Mouse (Mus musculus) right cerebral cortex, adult 2 months (tissue): ENCODE results near the gene Olfr112.
"Not testable (repeated sequence)": the region's sequence is repeated elsewhere in the genome, so short reads cannot be mapped to it uniquely, and the experiment has no call there.

ENCODE experiments used
- DNase-seq, 2 experiments: peaks; one replicate each; pipeline ENCODE4 v3.0.0; 2021 to 2022; ENCODE audit warnings: low spot score in 2 of 2

The Olfr112 gene

DNA sequence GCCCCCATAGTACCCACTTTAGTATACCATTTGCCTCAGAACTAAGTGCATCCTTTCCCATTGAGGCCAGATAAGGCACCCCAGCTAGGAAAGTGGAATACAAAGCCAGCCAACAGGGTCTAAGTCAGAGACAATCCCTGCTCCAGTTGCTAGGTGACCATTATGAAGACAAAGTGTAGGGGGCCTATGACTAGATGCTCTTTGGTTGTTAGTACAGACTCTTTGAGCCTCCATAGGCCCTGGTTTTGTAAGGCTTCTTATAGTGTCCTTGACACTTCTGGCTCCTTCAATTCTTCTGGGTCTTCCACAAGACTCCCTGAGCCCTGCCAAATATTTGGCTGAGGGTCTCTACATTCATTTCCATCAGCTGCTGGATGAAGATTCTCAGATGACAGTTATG lies at the start of gene Olfr112:
Gene Olfr112, minus strand, starts transcription at position 101 of the 400 bp plus-strand sequence.
- no peak for DNase-seq

DNA sequence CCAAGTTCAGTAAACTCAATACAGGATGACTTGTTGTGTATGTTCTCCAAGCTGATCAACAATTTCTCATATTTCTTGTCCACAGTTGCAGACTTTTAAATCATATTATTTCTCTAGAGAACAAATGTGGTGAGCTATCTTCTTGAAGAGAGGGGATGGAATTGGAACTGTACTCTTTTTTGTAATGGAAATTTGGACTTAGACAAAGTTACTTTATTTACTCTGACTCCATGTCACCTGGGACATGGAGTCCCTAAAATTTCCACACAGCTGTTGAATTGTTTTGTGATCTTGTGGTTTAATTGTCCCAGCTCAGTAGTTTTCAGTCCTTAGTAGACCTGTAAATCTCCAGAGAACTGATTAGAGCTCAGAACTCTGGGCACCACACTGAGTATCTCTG lies 23.4 kb upstream of the Olfr112 start, which contains the start of gene Olfr114:
Gene Olfr114, minus strand, starts transcription at position 101 of the 400 bp plus-strand sequence.
- DNase-seq: no peak

DNA sequence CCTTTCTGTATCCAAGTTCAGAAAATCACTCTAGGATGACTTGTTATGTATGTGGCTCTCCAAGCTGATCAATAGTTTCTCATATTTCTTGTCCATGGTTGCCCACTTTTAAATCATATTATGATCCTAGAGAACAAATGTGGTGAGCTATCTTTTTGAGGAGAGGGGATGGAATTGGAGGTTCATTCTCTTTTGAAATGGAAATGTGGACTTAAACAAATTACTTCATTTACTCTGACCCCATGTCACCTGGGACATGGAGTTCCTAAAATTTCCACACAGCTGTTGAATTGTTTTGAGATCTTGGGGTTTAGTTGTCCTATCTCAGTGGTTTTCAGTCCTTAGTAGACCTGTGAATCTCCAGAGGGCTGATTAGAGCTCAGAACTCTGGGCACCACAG lies 8.3 kb upstream of the Olfr112 start, which contains the start of gene Olfr113:
Gene Olfr113, minus strand, starts transcription at position 101 of the 400 bp plus-strand sequence.
- DNase-seq: no peak

DNA sequence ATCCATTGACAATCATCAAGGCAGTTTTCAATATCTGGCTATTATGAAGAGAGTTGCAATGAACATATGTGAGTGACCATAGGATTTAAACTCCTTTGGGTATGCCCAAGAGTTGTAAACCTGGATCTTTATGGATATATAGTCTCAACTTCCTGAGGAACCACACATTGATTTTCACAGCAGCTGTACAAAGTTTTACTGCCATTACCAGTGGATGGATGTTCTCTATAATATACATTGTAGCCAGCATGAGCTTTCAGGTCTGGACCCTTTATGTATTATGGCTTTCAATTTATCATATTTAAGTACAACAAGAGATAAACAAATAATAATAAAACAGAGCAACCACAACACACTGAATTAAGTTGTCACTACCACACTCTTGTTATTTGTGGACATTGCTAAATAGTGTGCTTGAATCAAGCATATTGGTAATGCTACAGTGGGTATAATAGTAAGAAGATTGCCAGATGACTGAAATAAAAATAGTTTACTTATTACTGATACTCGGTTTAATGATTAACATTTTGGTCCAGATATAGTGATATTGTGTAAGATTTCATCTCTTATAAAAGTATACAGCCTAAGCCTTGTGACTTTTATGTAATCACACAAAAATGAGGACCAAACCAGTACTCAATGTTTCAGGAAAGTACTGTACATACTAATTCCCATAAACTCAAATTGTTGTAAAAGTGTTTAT lies 10.2 kb downstream of the Olfr112 start:
- DNase-seq: no peak

DNA sequence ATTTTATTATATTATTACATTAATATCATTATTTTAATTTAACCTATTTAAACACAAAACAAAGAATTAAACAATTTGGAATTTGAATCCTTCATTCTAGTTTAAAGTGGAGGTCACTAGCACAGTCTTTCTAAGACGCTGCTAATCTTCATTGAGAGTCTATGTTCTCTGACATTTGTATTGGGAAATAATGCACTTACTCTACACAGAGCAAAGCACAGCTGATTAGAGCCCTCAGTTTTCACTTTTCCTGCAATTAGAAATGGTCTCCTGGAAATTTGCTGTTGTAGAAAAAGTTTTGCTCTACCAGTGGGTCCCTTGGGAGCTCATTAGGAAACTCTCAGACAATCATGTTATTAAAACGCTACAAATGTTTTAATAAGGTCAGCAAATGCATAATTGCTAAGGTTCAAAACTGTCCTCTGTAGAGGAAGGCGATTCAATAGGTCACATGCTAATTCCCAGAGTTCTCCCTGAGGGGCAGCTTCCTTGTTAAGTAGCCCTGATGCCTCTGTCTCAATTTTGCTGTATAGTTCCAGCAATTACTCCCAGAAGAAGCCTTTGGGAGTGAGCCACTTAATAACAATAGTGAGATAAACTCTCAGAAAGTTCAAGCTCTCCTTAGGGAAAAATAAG lies 25.3 kb downstream of the Olfr112 start:
- DNase-seq: no peak

DNA sequence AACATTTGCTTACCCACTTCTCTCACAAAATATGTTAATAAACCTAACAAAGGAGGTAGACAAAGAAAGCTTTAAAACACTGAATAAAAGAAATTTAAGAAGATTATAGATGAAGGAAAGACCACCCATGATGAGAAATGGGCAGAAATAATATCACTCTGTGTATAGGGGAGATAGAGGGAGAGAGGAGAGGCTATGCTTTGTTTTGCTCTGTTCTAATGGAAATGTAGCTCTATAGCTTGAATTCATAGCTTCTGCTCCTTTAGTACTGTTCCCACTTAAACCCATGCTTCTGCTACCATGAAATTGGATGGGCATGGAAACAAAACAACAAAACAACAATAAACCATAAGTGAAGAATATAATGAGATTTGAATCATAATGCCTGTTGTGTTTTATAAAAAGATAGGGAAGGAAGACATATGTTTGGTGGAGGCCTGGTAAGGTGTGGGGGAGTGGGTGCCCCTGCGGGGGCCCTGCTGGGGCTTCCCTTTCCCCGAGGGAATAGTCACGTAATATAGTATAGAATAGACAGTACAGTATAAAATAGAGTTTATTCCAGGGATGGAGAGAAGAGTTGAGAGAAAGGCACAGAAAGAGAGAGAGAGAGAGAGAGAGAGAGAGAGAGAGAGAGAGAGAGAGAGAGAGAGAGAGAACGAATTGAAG lies 27.7 kb downstream of the Olfr112 start:
- DNase-seq: no peak

DNA sequence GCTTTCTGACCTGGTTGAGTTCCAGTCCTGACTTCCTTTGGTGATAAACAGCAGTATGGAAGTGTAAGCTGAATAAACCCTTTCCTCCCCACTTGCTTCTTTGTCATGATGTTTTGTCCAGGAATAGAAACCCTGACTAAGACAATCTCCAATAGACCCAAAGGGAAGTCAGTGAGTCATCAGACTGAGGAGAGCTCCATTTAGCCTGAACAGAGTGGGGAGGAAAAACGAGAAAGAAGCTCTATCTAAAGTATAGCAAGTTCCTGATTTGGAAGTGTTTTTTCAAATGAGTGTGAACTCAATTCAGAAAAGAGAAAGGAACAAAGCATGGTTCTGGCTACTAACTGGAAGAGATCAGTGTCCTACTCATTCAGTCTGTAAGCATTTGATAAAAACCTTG lies 30.8 kb downstream of the Olfr112 start:
- DNase-seq: not testable (repeated sequence)

DNA sequence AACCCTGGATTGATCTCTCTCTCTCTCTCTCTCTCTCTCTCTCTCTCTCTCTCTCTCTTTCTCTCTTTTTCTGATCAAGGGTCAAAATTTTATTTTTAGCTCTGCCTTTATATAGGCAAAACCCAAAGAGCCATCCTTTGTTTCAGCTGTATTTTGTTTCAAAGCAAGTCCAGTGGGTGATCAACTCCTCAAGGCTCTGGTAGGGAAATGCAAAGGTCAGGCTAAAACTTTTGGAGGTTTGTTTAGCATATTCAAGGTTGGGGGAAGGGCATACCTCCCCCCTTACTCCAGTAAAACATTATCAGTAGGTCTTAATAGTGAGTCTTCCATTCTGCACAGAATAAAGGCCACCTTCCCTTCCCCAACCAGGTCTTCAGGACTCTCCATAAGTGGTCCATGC lies 34.1 kb downstream of the Olfr112 start:
- no peak for DNase-seq

DNA sequence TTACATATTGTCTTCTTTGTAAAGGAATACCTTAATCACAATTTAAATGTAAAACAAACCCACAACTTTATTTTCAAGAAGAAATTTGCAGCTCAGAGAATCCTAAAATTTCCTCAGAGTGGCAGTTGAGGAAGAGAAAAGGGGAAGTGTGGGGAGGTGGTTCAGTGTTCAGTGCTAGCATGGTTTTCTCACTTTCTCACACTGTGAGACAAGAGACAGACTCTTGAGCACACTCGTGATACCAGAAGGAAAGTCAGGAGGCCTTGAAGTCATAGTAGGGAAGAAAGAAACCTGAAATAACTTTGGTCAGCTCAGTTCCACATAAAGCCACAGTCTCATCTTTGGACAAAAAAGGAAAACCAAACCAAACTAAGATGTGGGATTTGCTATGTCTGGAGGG lies 43.8 kb downstream of the Olfr112 start:
- not testable (repeated sequence) for DNase-seq

DNA sequence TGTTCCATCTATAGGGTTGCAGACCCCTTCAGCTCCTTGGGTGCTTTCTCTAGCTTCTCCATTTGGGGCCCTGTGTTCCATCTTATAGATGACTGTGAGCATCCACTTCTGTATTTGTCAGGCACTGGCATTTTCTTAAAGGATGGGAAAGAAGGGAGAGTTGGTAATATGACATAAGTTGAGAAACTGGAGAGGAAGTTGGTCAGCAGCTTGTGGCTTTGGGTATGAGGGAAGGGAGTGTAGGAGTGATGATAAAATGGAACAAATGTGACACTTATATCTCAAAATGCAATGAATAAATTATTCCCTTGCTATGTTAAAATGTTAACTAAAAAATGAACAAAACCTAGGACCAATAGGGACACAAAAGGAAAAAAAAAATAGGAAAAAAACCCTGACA lies 44.6 kb downstream of the Olfr112 start:
- DNase-seq: not testable (repeated sequence)
